Mouse (Mus musculus) midbrain, embryonic 10.5 days (tissue): ENCODE results near the gene Csrp2. TPM values are rescaled to one million over a fixed set of nuclear protein-coding genes. Genes with fewer than 3 reads are reported as not detected.

Experiments
- DNase-seq: peaks from one replicate; pipeline ENCODE4 v3.0.0-alpha.2; 2017; ENCODE audit warnings: low spot score
- H3K27ac ChIP-seq: fragments of 300-500 bp; sonication (generic); replicated peaks from 2 replicates; pipeline ENCODE4 v1.5.1; 2016; ENCODE audit warnings: mild to moderate bottlenecking
- H3K27me3 ChIP-seq: fragments of 300-500 bp; sonication (generic); 2 replicates; pipeline ENCODE4 v1.6.1; 2016; ENCODE audit warnings: low read depth, mild to moderate bottlenecking; ENCODE audit not compliant: poor library complexity, severe bottlenecking
- H3K36me3 ChIP-seq: fragments of 300-500 bp; sonication (generic); 2 replicates; pipeline ENCODE4 v1.6.1; 2016; ENCODE audit warnings: mild to moderate bottlenecking, moderate library complexity
- H3K4me1 ChIP-seq: fragments of 300-500 bp; sonication (generic); 2 replicates; pipeline ENCODE4 v1.6.1; 2016
- H3K4me3 ChIP-seq: fragments of 300-500 bp; sonication (generic); 2 replicates; pipeline ENCODE4 v1.5.1; 2016; ENCODE audit warnings: mild to moderate bottlenecking, moderate library complexity
- H3K9me3 ChIP-seq: fragments of 300-500 bp; sonication (generic); replicated peaks from 2 replicates; pipeline ENCODE4 v1.6.1; 2016; ENCODE audit warnings: mild to moderate bottlenecking
- WGBS: fragments of 180-500 bp; shearing (Covaris S2); methylation state at CpG from one replicate; pipeline ENCODE4 v1.1.7; 2016; 5-methylcytosine and 5-hydroxymethylcytosine counted together
- polyA plus RNA-seq: library from polyadenylated mRNA; unstranded; fragments of >200 nt; fragmentation: Nextera tagmentation; extraction: Ambion mirVana; gene quantifications from 2 replicates; pipeline ENCODE4 v1.2.1, GENCODE M21; 2016

Csrp2 gene
- polyA plus RNA-seq, 1 experiment from 2014 or later: 183 TPM

DNA sequence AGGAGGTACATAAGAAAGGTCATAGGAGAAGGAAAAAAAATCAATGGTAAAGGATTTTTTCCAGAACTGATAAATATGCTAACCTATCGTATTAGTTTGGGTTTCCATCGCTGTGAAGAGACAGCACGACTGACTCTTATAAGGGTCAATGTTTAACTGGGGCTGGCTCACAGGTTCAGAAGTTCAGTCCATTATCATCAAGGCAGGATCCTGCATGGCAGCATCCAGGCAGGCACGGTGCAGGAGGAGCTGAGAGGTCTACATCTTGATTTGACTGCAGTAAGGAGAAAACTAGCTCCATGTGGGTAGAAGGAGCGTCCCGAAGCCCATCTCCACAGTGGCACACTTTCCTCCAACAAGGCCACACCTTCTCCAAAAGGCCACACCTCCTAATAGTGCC, 60.9 kb downstream of the Csrp2 start:
- Histone ChIP-seq H3K27ac (no peak overlapping the region), H3K27me3 (no peaks in the 10 kb centered on the region), H3K4me1 (no peaks in the 10 kb centered on the region), H3K4me3 (no peak overlapping the region), H3K36me3 (peaks cover 43% of the 10 kb centered on the region), H3K9me3 (no peaks in the 10 kb centered on the region)
- WGBS: 95% methylated on average over 6 of the region's 6 CpGs
- DNase-seq: no peak

DNA sequence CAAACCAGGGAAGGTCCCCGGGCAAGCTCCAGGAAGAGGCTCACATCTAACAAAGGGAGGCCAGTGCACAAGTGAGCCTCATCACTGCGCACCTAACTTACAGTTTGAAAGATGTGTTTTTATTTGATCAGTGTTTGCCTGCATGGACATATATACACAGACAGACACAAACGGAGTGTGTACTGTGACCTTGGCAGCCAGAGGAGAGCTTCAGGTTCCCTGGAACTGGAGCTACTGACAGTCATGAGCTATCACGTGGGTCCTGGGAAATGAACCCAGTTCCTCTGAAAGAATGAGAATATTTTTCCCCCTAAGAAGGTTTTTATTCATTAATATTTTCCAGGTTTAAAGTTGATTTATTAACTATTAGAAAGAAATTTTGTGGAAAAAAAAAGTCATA, 63.2 kb downstream of the Csrp2 start:
- 96% methylated on average over 4 of the region's 4 CpGs for WGBS
- H3K4me1 ChIP-seq: no peaks in the 10 kb centered on the region
- DNase-seq: no peak
- H3K27me3 ChIP-seq: no peaks in the 10 kb centered on the region
- peaks cover 50% of the 10 kb centered on the region for H3K36me3 ChIP-seq
- H3K27ac ChIP-seq: no peak overlapping the region
- no peaks in the 10 kb centered on the region for H3K9me3 ChIP-seq
- no peak overlapping the region for H3K4me3 ChIP-seq

DNA sequence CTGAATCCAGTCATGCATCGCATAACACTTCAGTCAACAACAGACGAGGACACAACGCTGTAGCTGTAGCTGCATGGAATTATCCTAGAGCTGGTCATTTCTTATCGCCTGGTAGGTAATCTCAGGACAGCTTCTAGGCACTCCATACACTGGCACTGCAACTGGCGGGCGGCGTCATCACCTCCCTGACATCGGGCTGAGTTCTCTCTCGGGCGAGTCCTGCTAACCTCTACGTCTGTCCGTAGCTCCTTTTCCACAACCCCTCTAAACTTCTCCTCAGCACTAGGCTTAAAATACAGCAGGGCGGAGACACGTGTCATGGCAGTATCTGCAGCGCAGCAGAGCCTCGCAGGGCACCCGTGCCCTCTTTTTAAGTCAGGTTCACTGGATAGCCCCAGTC, 67.1 kb downstream of the Csrp2 start:
- Histone ChIP-seq H3K27me3 (no peaks in the 10 kb centered on the region), H3K4me1 (peaks cover 17% of the 10 kb centered on the region), H3K9me3 (no peaks in the 10 kb centered on the region), H3K4me3 (no peak overlapping the region), H3K27ac (no peak overlapping the region), H3K36me3 (peaks cover 14% of the 10 kb centered on the region)
- 94% methylated on average over 17 of the region's 17 CpGs for WGBS
- DNase-seq: no peak

Other genes with a start within 250 kb of the Csrp2 start
- gene E2f7, start 174.3 kb upstream of the Csrp2 start, polyA plus RNA-seq: 38.5 and 42.7 TPM in 2 replicates
- gene Zdhhc17, start 90.4 kb downstream of the Csrp2 start, polyA plus RNA-seq: 28.9 and 32.1 TPM in 2 replicates
- 7.6 and 10.6 TPM in 2 replicates for gene Osbpl8, start 245.0 kb downstream of the Csrp2 start, polyA plus RNA-seq